Mouse (Mus musculus) c-Kit-negative CD71-positive TER-119-positive erythroid progenitor cells, embryonic 14.5 days (primary cell): ENCODE data around the gene Disp1.

Experiments
- DNase-seq: peaks from one replicate; pipeline ENCODE4 v3.0.0-alpha.2; 2013; ENCODE audit warnings: low read depth, low spot score

Gene Disp1

GRCm38 (mm10) chr1:183207141-183207540 lies 14.2 kb downstream of the Disp1 start:
- no peak for DNase-seq

GRCm38 (mm10) chr1:183200926-183201325 lies 20.4 kb downstream of the Disp1 start:
- DNase-seq = no peak

- DNase-seq = no peak
Observed at GRCm38 (mm10) chr1:183194763-183195162, 26.6 kb downstream of the Disp1 start.

GRCm38 (mm10) chr1:183194151-183194550 lies 27.2 kb downstream of the Disp1 start:
- DNase-seq = no peak

GRCm38 (mm10) chr1:183191398-183191797 lies 29.9 kb downstream of the Disp1 start:
- no peak for DNase-seq

- DNase-seq = no peak
Observed at GRCm38 (mm10) chr1:183190456-183190855, 30.9 kb downstream of the Disp1 start.

GRCm38 (mm10) chr1:183189014-183189662 lies 32.2 kb downstream of the Disp1 start:
- no peak for DNase-seq

GRCm38 (mm10) chr1:183188115-183189013 lies 33.0 kb downstream of the Disp1 start:
- DNase-seq = no peak

GRCm38 (mm10) chr1:183185560-183185959 lies 35.8 kb downstream of the Disp1 start:
- no peak for DNase-seq

GRCm38 (mm10) chr1:183184681-183185080 lies 36.6 kb downstream of the Disp1 start:
- no peak for DNase-seq

GRCm38 (mm10) chr1:183183565-183183964 lies 37.8 kb downstream of the Disp1 start:
- DNase-seq = no peak

- no peak for DNase-seq
Observed at GRCm38 (mm10) chr1:183182641-183183414, 38.5 kb downstream of the Disp1 start.

- no peak for DNase-seq
Observed at GRCm38 (mm10) chr1:183181030-183181395, 40.3 kb downstream of the Disp1 start.

- no peak for DNase-seq
Observed at GRCm38 (mm10) chr1:183180301-183181029, 40.9 kb downstream of the Disp1 start.

- DNase-seq = no peak
Observed at GRCm38 (mm10) chr1:183179316-183179715, 42.0 kb downstream of the Disp1 start.

GRCm38 (mm10) chr1:183175236-183175635 lies 46.1 kb downstream of the Disp1 start:
- DNase-seq = no peak

GRCm38 (mm10) chr1:183171095-183171494 lies 50.2 kb downstream of the Disp1 start:
- DNase-seq = no peak

GRCm38 (mm10) chr1:183168465-183168864 lies 52.9 kb downstream of the Disp1 start:
- DNase-seq = no peak

GRCm38 (mm10) chr1:183167776-183168175 lies 53.5 kb downstream of the Disp1 start:
- no peak for DNase-seq

- DNase-seq = no peak
Observed at GRCm38 (mm10) chr1:183166700-183167099, 54.6 kb downstream of the Disp1 start.

- no peak for DNase-seq
Observed at GRCm38 (mm10) chr1:183164648-183165071, 56.7 kb downstream of the Disp1 start.
